Mouse (Mus musculus) limb, embryonic 11.5 days (tissue): Measurements from ENCODE around the gene Btk. TPM values are rescaled to one million over a fixed set of nuclear protein-coding genes. Genes with fewer than 3 reads are reported as not detected.

Source experiments
- ATAC-seq: fragments of 200-750 bp; cut with Nextera tagmentation; 2 replicates; pipeline ENCODE4 v1.8.0; 2017; ENCODE audit warnings: low read depth; ENCODE audit not compliant: insufficient number of reproducible peaks, low FRiP score, low TSS enrichment
- DNase-seq: peaks from one replicate; pipeline ENCODE4 v3.0.0-alpha.2; 2015; ENCODE audit warnings: low spot score
- H3K27ac ChIP-seq: fragments of 300-500 bp; sonication (generic); replicated peaks from 2 replicates; pipeline ENCODE4 v1.5.1; 2014; ENCODE audit warnings: low read depth, mild to moderate bottlenecking, low read length
- H3K27me3 ChIP-seq: fragments of 300-500 bp; sonication (generic); 2 replicates; pipeline ENCODE4 v1.6.1; 2014; ENCODE audit warnings: mild to moderate bottlenecking, low read length, mixed read lengths; ENCODE audit not compliant: control insufficient read depth, insufficient read depth
- H3K36me3 ChIP-seq: fragments of 300-500 bp; sonication (generic); 2 replicates; pipeline ENCODE4 v1.6.1; 2014; ENCODE audit warnings: mild to moderate bottlenecking, low read length, moderate library complexity, mixed read lengths; ENCODE audit not compliant: control insufficient read depth, insufficient read depth
- H3K4me1 ChIP-seq: fragments of 300-500 bp; sonication (generic); 2 replicates; pipeline ENCODE4 v1.6.1; 2014; ENCODE audit warnings: low read length, mixed read lengths; ENCODE audit not compliant: control insufficient read depth, insufficient read depth
- H3K4me2 ChIP-seq: fragments of 300-500 bp; sonication (generic); 2 replicates; pipeline ENCODE4 v1.6.1; 2014; ENCODE audit warnings: low read depth, mild to moderate bottlenecking, moderate library complexity; ENCODE audit not compliant: severe bottlenecking
- H3K4me3 ChIP-seq: fragments of 300-500 bp; sonication (generic); 2 replicates; pipeline ENCODE4 v1.5.1; 2014; ENCODE audit warnings: low read depth, low read length
- H3K9ac ChIP-seq: fragments of 300-500 bp; sonication (generic); 2 replicates; pipeline ENCODE4 v1.6.1; 2014; ENCODE audit warnings: mild to moderate bottlenecking, low read length
- H3K9me3 ChIP-seq: fragments of 300-500 bp; sonication (generic); 2 replicates; pipeline ENCODE4 v1.6.1; 2016; ENCODE audit warnings: low read length; ENCODE audit not compliant: control insufficient read depth
- WGBS: fragments of 180-500 bp; shearing (Covaris S2); extraction: QIAGEN DNeasy Blood & Tissue Kit; methylation state at CpG from one replicate; pipeline ENCODE4 v1.1.7; 2014; 5-methylcytosine and 5-hydroxymethylcytosine counted together
- polyA plus RNA-seq: library from polyadenylated mRNA; unstranded; fragments of >200 nt; fragmentation: Nextera tagmentation; extraction: Ambion mirVana; gene quantifications from 2 replicates; pipeline ENCODE4 v1.2.1, GENCODE M21; 2014

Gene Btk
- polyA plus RNA-seq, 1 experiment from 2014 or later, result 0.93 TPM

- ATAC-seq (no peak), DNase-seq (no peak)
- H3K27ac ChIP-seq, result no peak overlapping the region
- no peaks in the 10 kb centered on the region for H3K9me3 ChIP-seq
- H3K4me1 ChIP-seq, result no peaks in the 10 kb centered on the region
- no peaks in the 10 kb centered on the region for H3K27me3 ChIP-seq
- WGBS, result 88% methylated on average over 4 of the region's 4 CpGs
- no peak overlapping the region for H3K4me2 ChIP-seq
- H3K36me3 ChIP-seq, result no peaks in the 10 kb centered on the region; the same call in 1 of the 2 replicates
- no peak overlapping the region for H3K4me3 ChIP-seq
- H3K9ac ChIP-seq, result no peak overlapping the region
Measured at GRCm38 (mm10) chrX:134588261-134588660, 4.9 kb upstream of the Btk start.

- DNase-seq (no peak), ATAC-seq (no peak)
- Histone ChIP-seq H3K9ac (peak overlapping the region; percentile 75), H3K4me3 (peak overlapping the region; percentile 49), H3K9me3 (no peaks in the 10 kb centered on the region), H3K27me3 (no peaks in the 10 kb centered on the region), H3K4me2 (peak overlapping the region; percentile 51), H3K27ac (no peak overlapping the region), H3K4me1 (no peaks in the 10 kb centered on the region), H3K36me3 (no peaks in the 10 kb centered on the region; the same call in 1 of the 2 replicates)
- 34% methylated on average over 8 of the region's 8 CpGs for WGBS
Measured at GRCm38 (mm10) chrX:134586447-134586846, 3.1 kb upstream of the Btk start.

- H3K4me1 ChIP-seq, result no peaks in the 10 kb centered on the region
Measured at GRCm38 (mm10) chrX:134585103-134586002, 2.0 kb upstream of the Btk start, which contains the start of gene Rpl36a. Gene Rpl36a, plus strand, starts transcription at chrX:134585654.

GRCm38 (mm10) chrX:134582270-134582669, 1.1 kb downstream of the Btk start:
- Histone ChIP-seq H3K27me3 (no peaks in the 10 kb centered on the region), H3K9ac (no peak overlapping the region), H3K36me3 (no peaks in the 10 kb centered on the region), H3K4me1 (no peaks in the 10 kb centered on the region), H3K27ac (no peak overlapping the region), H3K4me3 (no peak overlapping the region), H3K4me2 (no peak overlapping the region), H3K9me3 (no peaks in the 10 kb centered on the region)
- WGBS, result 92% methylated on average over 11 of the region's 11 CpGs
- ATAC-seq (no peak), DNase-seq (no peak)

More at GRCm38 (mm10) chrX:134585103-134586002, 2.0 kb upstream of the Btk start, which contains the start of gene Rpl36a:
- Histone ChIP-seq H3K36me3 (no peaks in the 10 kb centered on the region; the same call in 1 of the 2 replicates), H3K4me3 (peak within 1 kb of the TSS; percentile 49), H3K27ac (peak within 1 kb of the TSS; percentile 84), H3K4me2 (peak within 1 kb of the TSS; percentile 51), H3K27me3 (no peaks in the 10 kb centered on the region), H3K9me3 (no peaks in the 10 kb centered on the region), H3K9ac (peak within 1 kb of the TSS; percentile 75)
- WGBS, result 20% methylated on average over 45 of the region's 45 CpGs
- ATAC-seq, result peak; percentile 92
- peak; percentile 89 for DNase-seq

- ATAC-seq, result no peak
- H3K27me3 ChIP-seq, result no peaks in the 10 kb centered on the region
- no peak overlapping the region for H3K27ac ChIP-seq
- WGBS, result 87% methylated on average over 14 of the region's 14 CpGs
- H3K36me3 ChIP-seq, result no peaks in the 10 kb centered on the region
- no peak overlapping the region for H3K9ac ChIP-seq
- no peak overlapping the region for H3K4me2 ChIP-seq
- H3K4me3 ChIP-seq, result no peak overlapping the region
- no peaks in the 10 kb centered on the region for H3K9me3 ChIP-seq
- DNase-seq, result no peak
- no peaks in the 10 kb centered on the region for H3K4me1 ChIP-seq
Measured at GRCm38 (mm10) chrX:134580528-134581305, 2.7 kb downstream of the Btk start.

- WGBS, result 74% methylated on average over 4 of the region's 4 CpGs
- H3K4me2 ChIP-seq, result no peak overlapping the region
- no peaks in the 10 kb centered on the region for H3K27me3 ChIP-seq
- no peak overlapping the region for H3K4me3 ChIP-seq
- H3K27ac ChIP-seq, result no peak overlapping the region
- no peak for ATAC-seq
- H3K9me3 ChIP-seq, result no peaks in the 10 kb centered on the region
- no peak for DNase-seq
- H3K9ac ChIP-seq, result no peak overlapping the region
- no peaks in the 10 kb centered on the region for H3K36me3 ChIP-seq
- no peaks in the 10 kb centered on the region for H3K4me1 ChIP-seq
Measured at GRCm38 (mm10) chrX:134577896-134578295, 5.5 kb downstream of the Btk start.

GRCm38 (mm10) chrX:134566536-134567222, 16.7 kb downstream of the Btk start:
- Histone ChIP-seq H3K27me3 (no peaks in the 10 kb centered on the region), H3K4me3 (no peak overlapping the region), H3K4me2 (no peak overlapping the region), H3K9me3 (no peaks in the 10 kb centered on the region), H3K9ac (no peak overlapping the region), H3K4me1 (no peaks in the 10 kb centered on the region), H3K27ac (no peak overlapping the region), H3K36me3 (no peaks in the 10 kb centered on the region)
- DNase-seq (no peak), ATAC-seq (no peak)
- WGBS, result 87% methylated on average over 8 of the region's 8 CpGs

GRCm38 (mm10) chrX:134564326-134564725, 19.0 kb downstream of the Btk start:
- Histone ChIP-seq H3K4me2 (no peak overlapping the region), H3K36me3 (no peaks in the 10 kb centered on the region), H3K9me3 (no peaks in the 10 kb centered on the region), H3K27ac (no peak overlapping the region), H3K4me1 (no peaks in the 10 kb centered on the region), H3K9ac (no peak overlapping the region), H3K4me3 (no peak overlapping the region), H3K27me3 (no peaks in the 10 kb centered on the region)
- no peak for ATAC-seq
- 84% methylated on average over 4 of the region's 4 CpGs for WGBS
- DNase-seq, result no peak
